Mouse (Mus musculus): Measurements from ENCODE around the gene Sgk2.
A peak's percentile ranks its signal among the peaks of the same experiment; 100 is the strongest.

The Sgk2 gene

DNA sequence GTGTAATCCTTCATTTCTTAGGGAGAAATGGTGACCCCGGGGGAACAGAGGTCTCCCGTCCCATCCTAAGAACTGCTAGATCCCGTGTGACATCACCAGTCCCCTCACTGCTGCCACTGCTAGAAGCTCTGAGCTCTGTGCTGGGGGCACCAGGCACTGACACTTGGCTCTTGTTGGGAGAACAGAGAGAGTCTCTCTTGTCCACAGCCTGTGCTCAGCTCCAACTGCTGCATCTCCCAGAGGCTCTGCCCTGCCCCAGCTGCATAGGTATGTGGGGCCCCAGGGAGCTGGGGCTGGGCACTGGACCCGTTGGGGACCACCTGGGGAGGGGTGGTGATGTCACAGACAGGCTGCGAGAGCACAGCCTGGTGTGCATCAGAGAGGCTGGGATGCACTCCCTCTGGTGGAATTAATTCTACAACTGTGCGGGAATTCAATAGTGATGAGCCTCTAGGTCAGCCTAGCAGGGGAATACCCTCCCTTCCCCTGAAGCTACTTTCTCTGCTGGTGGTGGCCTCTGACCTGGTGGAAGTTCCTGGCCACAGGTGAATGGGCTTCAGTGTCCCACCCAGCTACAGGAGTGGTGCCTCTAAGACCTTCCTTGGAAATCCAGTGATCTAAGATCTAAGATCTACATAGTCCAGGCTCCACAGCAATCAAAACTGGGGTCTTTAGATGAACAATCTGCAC is 4.4 kb downstream of the Sgk2 start:
- DNase-seq (ENCODE audit: extremely low read depth, low read depth), result no peak

- DNase-seq (ENCODE audit: extremely low read depth, low read depth), result no peak
These were observed 4.9 kb downstream of the Sgk2 start for GRCm38 (mm10) chr2:162992084-162992437.

- DNase-seq (ENCODE audit: extremely low read depth, low read depth), result no peak
These were observed 6.9 kb downstream of the Sgk2 start for GRCm38 (mm10) chr2:162993881-162994616.

DNA sequence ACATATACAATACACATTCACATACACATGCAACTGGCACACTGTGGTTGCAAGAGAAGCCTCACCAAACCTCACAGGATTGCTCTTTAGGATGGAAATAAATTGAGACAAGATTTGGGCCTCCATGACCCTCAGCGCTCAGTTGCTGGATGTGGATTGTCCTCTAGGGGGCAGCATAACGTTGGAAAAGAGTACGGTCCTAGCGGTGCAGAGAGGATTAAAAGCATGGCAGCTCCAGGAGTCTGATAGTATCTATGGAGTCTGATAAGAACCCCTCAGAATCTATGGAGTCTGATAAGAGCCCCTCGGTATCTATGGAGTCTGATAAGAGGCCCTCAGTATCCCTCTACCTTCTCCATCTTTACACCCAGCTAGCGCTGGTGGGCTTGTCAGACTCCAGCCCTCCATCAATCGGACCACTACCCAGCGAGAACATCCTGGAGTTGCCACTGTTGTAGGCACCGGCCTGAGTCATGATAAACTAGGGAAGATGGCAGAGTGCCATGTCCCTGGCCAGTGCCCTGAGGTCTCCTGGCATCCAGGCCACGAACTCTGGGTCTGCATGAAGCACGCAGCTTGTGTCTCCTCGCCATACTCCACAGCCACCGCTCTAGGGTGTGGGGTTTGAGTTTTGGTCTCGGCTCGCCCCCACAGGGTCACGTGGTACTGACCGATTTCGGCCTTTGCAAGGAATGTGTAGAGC is 11.5 kb downstream of the Sgk2 start:
- DNase-seq (ENCODE audit: extremely low read depth, low read depth), result no peak

- peak; percentile 40 for DNase-seq (ENCODE audit: extremely low read depth, low read depth)
These were observed 12.6 kb downstream of the Sgk2 start for GRCm38 (mm10) chr2:162999744-163000143.

- no peak for DNase-seq (ENCODE audit: extremely low read depth, low read depth)
These were observed 13.9 kb downstream of the Sgk2 start for GRCm38 (mm10) chr2:163001071-163001470.

DNA sequence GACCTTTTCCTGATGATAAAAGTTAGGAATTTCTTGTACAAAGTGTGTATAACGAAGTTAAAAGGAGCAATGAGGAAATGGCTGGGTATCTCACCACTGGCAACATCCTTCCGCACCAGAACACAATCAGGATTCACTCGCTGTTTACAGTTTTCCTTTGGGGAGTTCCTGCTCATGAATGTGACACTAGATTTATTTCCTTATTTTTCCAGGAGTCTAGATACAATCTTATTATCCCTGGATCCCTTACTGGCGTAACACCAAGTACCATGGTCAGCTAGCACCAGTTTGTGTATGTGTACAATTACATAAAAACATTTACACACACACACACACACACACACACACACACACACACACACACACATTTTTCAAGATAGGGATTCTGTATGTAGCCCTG is 20.2 kb downstream of the Sgk2 start:
- DNase-seq (ENCODE audit: extremely low read depth, low read depth), result no peak

GRCm38 (mm10) chr2:163016916-163017743 is 30.0 kb downstream of the Sgk2 start, which contains the start of gene Ift52:
Gene Ift52 (plus strand): TSS chr2:163017354.
- DNase-seq (ENCODE audit: extremely low read depth, low read depth), result peak; percentile 58

DNA sequence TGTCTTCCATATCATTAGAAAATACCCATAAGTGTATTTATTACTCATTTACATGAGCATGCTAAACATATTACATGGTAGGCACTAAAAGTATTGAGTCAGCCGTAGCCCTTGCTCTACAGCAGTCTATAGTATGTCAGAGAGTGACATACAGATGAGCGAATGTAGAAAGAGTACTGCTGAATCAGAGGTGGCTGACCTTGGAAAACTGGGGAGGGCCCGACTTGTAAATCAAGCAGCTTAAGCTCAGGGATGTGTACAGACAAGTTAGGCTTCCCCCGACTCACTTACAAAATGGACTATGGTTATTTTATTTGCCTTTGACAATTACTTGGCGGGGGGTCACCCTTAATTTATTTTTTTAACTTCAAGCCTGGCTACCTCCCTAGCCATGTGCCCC is 44.2 kb downstream of the Sgk2 start:
- DNase-seq (ENCODE audit: extremely low read depth, low read depth), result no peak

DNA sequence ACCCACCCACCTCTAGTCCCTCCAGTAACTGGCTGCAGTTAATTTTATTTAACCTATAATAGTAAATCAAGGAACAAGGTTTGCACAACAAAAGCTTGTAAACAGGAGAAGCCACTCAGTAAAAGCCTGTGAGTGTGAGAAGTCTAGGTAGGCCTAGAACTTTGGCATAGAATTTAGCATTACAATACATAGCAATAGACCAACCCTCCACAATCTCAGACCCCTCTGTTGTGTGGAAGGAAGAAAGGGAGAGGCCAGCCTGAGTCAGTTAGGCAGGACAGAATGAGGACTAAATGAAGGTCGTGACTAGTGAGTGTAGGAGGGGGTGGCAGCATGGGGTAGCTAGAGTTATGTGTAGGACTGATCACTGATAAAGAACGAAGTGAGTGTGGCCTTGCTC is 44.6 kb downstream of the Sgk2 start:
- no peak for DNase-seq (ENCODE audit: extremely low read depth, low read depth)

DNA sequence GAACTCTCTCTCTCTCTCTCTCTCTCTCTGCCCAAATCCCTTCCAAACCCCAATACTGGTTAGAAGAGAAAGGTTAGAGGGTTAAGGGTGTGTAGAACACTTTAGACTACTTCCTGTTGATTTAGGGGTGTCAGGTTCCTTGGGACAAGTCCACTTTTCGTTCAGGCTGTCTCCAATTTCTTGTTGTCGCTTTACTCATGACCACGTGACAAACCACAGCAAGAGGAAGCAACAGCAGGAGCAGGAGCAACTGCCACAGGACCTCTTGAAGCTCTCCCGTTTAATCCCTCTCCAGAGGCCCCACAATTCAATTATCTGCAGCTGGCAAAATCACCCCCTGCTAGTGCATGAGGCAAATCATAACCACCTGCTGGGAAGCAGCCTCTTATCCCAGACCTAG is 45.5 kb downstream of the Sgk2 start:
- DNase-seq (ENCODE audit: extremely low read depth, low read depth), result no peak

DNA sequence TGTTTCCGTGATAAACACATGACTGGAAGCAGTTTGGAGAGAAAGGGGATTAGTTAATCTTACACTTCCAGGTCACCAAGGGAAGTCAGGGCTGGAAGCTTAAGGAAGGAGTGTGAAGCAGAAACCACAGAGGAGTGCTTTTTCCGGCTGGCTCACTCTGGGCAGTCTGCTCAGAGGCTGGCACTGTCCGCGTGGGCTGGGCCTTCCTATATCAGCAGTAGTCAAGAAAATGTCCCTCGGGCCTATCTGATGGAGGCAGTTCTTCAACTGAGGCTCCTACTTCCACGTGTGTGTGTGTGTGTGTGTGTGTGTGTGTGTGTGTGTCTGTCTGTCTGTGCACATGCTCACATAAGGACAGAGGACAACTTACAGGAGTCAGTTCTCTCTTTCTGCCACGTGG is 52.8 kb downstream of the Sgk2 start:
- DNase-seq (ENCODE audit: extremely low read depth, low read depth), result no peak

GRCm38 (mm10) chr2:163048125-163048524 is 61.0 kb downstream of the Sgk2 start:
- DNase-seq (ENCODE audit: extremely low read depth, low read depth), result no peak

GRCm38 (mm10) chr2:163049116-163049515 is 62.0 kb downstream of the Sgk2 start:
- DNase-seq (ENCODE audit: extremely low read depth, low read depth), result no peak

DNA sequence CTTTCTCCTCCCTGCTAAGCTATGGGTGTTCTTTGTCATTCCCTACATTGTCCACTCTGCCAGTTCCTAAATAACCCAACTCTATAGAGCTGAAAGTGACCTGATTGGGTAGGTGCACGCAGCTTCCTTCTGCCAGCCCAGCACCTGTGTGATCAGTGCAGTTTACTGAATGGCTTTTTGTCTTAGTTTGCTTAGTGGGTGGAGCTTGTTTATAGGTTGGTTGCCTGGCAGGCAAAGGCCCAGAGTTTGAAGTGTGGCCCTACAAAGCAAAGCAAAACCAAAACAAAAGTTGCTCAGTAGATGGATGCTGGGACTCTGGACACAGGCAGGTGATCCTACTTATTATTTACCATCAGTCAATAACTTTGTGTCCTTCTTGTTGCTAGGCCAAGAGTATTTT is 64.6 kb downstream of the Sgk2 start:
- DNase-seq (ENCODE audit: extremely low read depth, low read depth), result no peak

DNA sequence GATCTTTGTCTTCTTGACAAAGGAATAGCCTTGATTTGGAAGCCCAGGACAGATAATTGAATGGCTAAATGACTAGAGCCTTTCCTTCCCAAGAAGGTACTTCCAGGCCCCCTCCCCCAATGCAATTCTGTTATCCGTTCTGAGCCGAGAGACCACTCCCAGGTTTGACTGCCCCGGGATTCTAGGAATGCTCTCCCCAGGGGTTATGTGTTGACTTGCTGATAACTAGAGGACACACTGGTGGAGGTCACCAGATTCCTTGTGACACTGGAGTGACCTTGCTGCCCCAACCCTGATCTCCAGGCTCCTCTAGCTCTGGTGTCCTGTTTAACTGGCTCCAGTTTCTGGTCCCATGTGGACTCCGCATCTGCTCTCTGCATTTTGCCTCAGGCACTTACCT is 65.0 kb downstream of the Sgk2 start:
- DNase-seq (ENCODE audit: extremely low read depth, low read depth), result no peak

DNA sequence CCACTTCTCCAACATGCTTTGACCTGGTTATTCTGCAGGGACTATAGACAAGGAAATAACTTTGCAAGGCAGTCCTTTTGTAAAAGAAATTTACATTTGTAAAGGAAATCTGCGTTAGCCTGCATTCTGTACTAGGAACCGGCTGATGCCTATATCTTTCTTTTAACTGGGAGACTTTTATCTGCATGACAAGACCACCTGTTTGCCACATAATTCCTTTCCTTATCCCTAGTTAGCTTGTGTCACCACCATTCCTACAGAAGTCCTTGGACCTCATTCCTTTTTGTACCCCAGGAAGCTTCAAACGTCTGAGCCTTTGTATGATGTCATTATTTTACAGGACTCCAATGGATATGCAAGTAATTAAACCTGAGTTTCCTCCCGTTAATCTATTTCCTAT is 65.7 kb downstream of the Sgk2 start:
- no peak for DNase-seq (ENCODE audit: extremely low read depth, low read depth)

- peak; percentile 90 for DNase-seq (ENCODE audit: extremely low read depth, low read depth)
These were observed 67.3 kb downstream of the Sgk2 start, which contains the start of gene Mybl2 for GRCm38 (mm10) chr2:163054335-163054840. Gene Mybl2 (plus strand): TSS chr2:163054687.

DNA sequence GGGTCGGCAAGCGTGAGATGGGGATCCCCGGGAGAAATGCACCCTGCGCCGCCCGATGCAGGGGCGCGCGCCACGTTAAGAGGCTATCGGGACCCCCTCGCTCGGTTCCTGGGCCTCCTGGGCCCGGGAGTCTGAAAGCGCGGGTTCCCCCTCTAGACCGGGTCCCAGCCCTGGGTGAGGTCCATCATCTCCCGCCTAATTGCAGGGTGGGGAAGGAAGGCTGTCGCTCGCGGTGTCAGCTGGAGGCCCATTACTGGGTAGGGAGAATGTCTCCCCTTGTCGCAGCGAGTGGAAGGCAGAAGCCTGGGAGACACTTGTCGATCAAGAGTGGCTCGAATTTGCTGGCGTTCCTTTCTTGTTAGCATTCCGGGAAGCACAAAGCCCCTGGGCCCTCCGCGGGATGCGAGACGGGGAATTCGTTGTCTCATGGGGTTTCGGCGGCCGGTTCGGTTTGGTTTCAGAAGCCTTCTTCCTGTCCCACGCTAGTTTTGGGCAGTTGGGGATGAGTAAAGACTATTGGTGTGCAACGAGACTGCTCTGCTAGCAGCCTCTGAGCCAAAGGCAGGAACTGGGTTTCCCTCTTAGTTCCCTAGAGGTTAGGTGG is 67.9 kb downstream of the Sgk2 start:
- DNase-seq (ENCODE audit: extremely low read depth, low read depth), result peak; percentile 35

GRCm38 (mm10) chr2:163055715-163056114 is 68.6 kb downstream of the Sgk2 start:
- DNase-seq (ENCODE audit: extremely low read depth, low read depth), result peak; percentile 33

GRCm38 (mm10) chr2:163056584-163056983 is 69.5 kb downstream of the Sgk2 start:
- DNase-seq (ENCODE audit: extremely low read depth, low read depth), result no peak
